Mouse (Mus musculus) E14TG2a.4 (cell line): ENCODE results near the gene Vav1.

ENCODE experiments used
- CTCF ChIP-seq: conservative IDR thresholded peaks from 2 replicates; pipeline ENCODE4 v1.5.1; 2014; ENCODE audit warnings: low read length
- NANOG ChIP-seq: IDR thresholded peaks from 2 replicates; pipeline ENCODE4 v1.6.1; 2014; ENCODE audit warnings: borderline replicate concordance, low read length, mixed read lengths
- POU5F1 ChIP-seq: IDR thresholded peaks from 2 replicates; pipeline ENCODE4 v1.6.1; 2014; ENCODE audit warnings: low read length, borderline replicate concordance

GRCm38 (mm10) chr17:57290001-57290670 lies 11.2 kb downstream of the Vav1 start:
- TF ChIP-seq CTCF (no peak), NANOG (no peak), POU5F1 (no peak)
